Mouse (Mus musculus) megakaryocyte, embryonic 14.5 days (primary cell): ENCODE measurements around the gene Mrps21.

Source experiments
- FLI1 ChIP-seq: IDR thresholded peaks from 2 replicates; pipeline ENCODE4 v1.6.1; 2012; ENCODE audit warnings: low read length, inconsistent platforms, mixed read lengths
- GATA1 ChIP-seq: IDR thresholded peaks from 3 replicates; pipeline ENCODE4 v1.6.1; 2012; ENCODE audit warnings: mixed read lengths, low read length, inconsistent platforms, borderline replicate concordance

DNA sequence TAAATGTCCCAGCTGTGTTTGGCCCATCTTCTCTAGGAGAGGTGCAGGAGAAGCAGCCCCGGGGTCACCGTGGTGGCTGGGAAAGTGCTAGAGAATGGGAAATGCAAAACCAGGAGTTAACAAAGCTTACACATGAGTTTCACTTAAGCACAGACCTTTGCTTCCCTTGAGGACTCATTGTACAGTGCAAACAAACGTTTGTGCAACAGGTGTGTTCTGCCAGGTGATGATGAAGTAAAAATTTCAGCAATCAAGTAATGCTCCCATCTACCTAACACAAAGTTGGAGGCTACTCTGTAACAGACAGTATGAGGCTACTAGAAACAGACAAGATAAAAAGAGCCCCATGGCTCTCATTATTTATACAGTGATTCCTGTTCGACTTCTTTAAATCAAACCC is 7.7 kb upstream of the Mrps21 start:
- TF ChIP-seq GATA1 (no peak), FLI1 (no peak)
